Mouse (Mus musculus): ENCODE results near the gene Acox1.

GRCm38 (mm10) chr11:116218263-116218662, 19.4 kb upstream of the Acox1 start:
- no peak for TF ChIP-seq CTCF (IDR thresholded peaks at IDR 0.05; ENCODE audit: low read depth)
- no peak for TF ChIP-seq EP300 (optimal IDR thresholded peaks at IDR 0.05)

Measured in stomach, postnatal 0 days (tissue).